Mouse (Mus musculus) B cell, adult 67 days (primary cell): ENCODE data around the gene 5730507C01Rik. TPM values are rescaled to one million over a fixed set of nuclear protein-coding genes. Genes with fewer than 3 reads are reported as not detected.

Experiments used
- total RNA-seq, 2 experiments: library from RNA; stranded (reverse); gene quantifications; 4 replicates each; pipeline ENCODE4 v1.2.4; 2023

Gene 5730507C01Rik
- under 1 TPM; 0.67 to 0.92 TPM for total RNA-seq

DNA sequence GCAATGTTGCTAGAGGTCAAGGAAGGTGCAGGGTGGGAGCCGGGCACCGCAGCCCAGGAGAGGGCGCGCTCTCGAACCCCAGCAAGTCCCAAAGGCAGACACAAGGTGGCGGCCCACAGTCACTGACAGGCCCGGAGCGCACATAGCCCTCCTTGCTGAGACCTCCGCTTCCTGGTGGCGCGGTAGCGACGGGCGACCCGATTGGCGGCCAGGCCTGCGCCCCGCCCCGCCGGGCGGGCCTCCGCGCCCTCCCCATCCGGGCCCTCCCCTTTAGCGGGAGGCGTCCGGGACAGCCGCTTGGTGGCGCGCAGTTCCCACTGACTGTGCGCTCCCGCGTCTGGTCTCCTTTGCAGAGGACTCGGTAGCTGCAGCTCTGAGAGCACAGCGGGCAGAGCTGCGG is at the start of gene 5730507C01Rik:
Gene 5730507C01Rik, plus strand, starts transcription at position 340 of the 400 bp plus-strand sequence.

